Mouse (Mus musculus): Measurements from ENCODE around the gene Gys1.
A peak's percentile ranks its signal among the peaks of the same experiment; 100 is the strongest.
"Not testable (repeated sequence)": the region's sequence is repeated elsewhere in the genome, so short reads cannot be mapped to it uniquely, and the experiment has no call there.

Gene Gys1

GRCm38 (mm10) chr7:45481374-45481927 lies 46.8 kb downstream of the Gys1 start, which contains the start of gene Tulp2:
Tulp2 (plus strand) TSS chr7:45481877.
- peak; percentile 84 for DNase-seq

- no peak for DNase-seq
These were observed 47.5 kb downstream of the Gys1 start for GRCm38 (mm10) chr7:45482166-45482565.

- DNase-seq: not testable (repeated sequence)
These were observed 50.3 kb downstream of the Gys1 start for GRCm38 (mm10) chr7:45484985-45485384.

- DNase-seq: no peak
These were observed 51.5 kb downstream of the Gys1 start for GRCm38 (mm10) chr7:45486158-45486557.

GRCm38 (mm10) chr7:45486761-45487415 lies 52.2 kb downstream of the Gys1 start, which contains the start of gene Gm45808:
Gm45808 (minus strand) TSS chr7:45486811.
- DNase-seq: no peak

GRCm38 (mm10) chr7:45487861-45488292 lies 53.2 kb downstream of the Gys1 start:
- no peak for DNase-seq

GRCm38 (mm10) chr7:45488293-45489204 lies 53.9 kb downstream of the Gys1 start, which contains the start of gene Dhdh:
Dhdh (minus strand) TSS chr7:45488805.
- DNase-seq: peak; percentile 80

GRCm38 (mm10) chr7:45489578-45489977 lies 54.9 kb downstream of the Gys1 start:
- no peak for DNase-seq

GRCm38 (mm10) chr7:45490822-45491221 lies 56.2 kb downstream of the Gys1 start:
- peak; percentile 28 for DNase-seq

- DNase-seq: peak; percentile 49
These were observed 56.6 kb downstream of the Gys1 start for GRCm38 (mm10) chr7:45491264-45491663.

- no peak for DNase-seq
These were observed 57.7 kb downstream of the Gys1 start for GRCm38 (mm10) chr7:45492225-45492844.

GRCm38 (mm10) chr7:45492951-45493350 lies 58.3 kb downstream of the Gys1 start:
- no peak for DNase-seq

- no peak for DNase-seq
These were observed 59.9 kb downstream of the Gys1 start for GRCm38 (mm10) chr7:45494548-45494947.

GRCm38 (mm10) chr7:45498427-45498826 lies 63.8 kb downstream of the Gys1 start:
- DNase-seq: no peak
